Mouse (Mus musculus) stomach, postnatal 0 days (tissue): Measurements from ENCODE around the gene Spen.

ENCODE experiments used
- CTCF ChIP-seq: IDR thresholded peaks from 2 replicates; pipeline ENCODE4 v1.5.1; 2016; ENCODE audit warnings: antibody characterized with exemption, low read depth, mild to moderate bottlenecking, moderate library complexity
- EP300 ChIP-seq: optimal IDR thresholded peaks from 2 replicates; pipeline ENCODE3; 2016; ENCODE audit warnings: antibody characterized with exemption

GRCm38 (mm10) chr4:141562281-141562680 is 23.9 kb upstream of the Spen start:
- no peak for TF ChIP-seq CTCF
- TF ChIP-seq EP300 = no peak
